Mouse (Mus musculus) CH12.LX (cell line): Measurements from ENCODE around the gene Gjd3. TPM values are rescaled to one million over a fixed set of nuclear protein-coding genes. Genes with fewer than 3 reads are reported as not detected.

Experiments used
- DNase-seq: peaks from one replicate; pipeline ENCODE4 v3.0.0-alpha.2; 2013; ENCODE audit errors: extremely low read depth
- H3K27ac ChIP-seq: 2 replicates; pipeline ENCODE4 v1.5.1; 2012; ENCODE audit warnings: low read depth, mild to moderate bottlenecking, control low read depth, moderate library complexity; ENCODE audit not compliant: insufficient read depth
- H3K27me3 ChIP-seq: replicated peaks from 2 replicates; pipeline ENCODE3; 2012; ENCODE audit warnings: inconsistent platforms
- H3K36me3 ChIP-seq, 2 experiments: replicated peaks in 1 of 2; 2 replicates each; pipeline versions ENCODE3 to v1.6.1; 2012; ENCODE audit warnings: inconsistent platforms in 1 of 2, low read length in 1 of 2, mild to moderate bottlenecking in 1 of 2, mixed read lengths in 1 of 2, moderate library complexity in 1 of 2; ENCODE audit not compliant: control insufficient read depth in 1 of 2, insufficient read depth in 1 of 2
- H3K4me1 ChIP-seq, 2 experiments: 2 replicates each; pipeline ENCODE4 v1.6.1; 2012; ENCODE audit warnings: inconsistent platforms in 1 of 2, moderate library complexity in 1 of 2; ENCODE audit not compliant: insufficient read depth in 2 of 2, control insufficient read depth in 1 of 2
- H3K4me2 ChIP-seq: 2 replicates; pipeline ENCODE4 v1.6.1; 2012; ENCODE audit warnings: low read depth, mild to moderate bottlenecking, control low read depth; ENCODE audit not compliant: poor library complexity, insufficient read depth, severe bottlenecking
- H3K4me3 ChIP-seq, 3 experiments: fragments of 150-350 bp in 1 of 3; sonication (generic) in 1 of 3; replicated peaks in 1 of 3; 2 replicates each; pipeline versions ENCODE3 to v1.5.1; 2011 to 2012; ENCODE audit warnings: low read depth in 2 of 3, low read length in 2 of 3, mild to moderate bottlenecking in 2 of 3, moderate library complexity in 2 of 3, control low read depth in 1 of 3, improper control_type of control experiment in 1 of 3, inconsistent platforms in 1 of 3, mixed read lengths in 1 of 3; ENCODE audit not compliant: poor library complexity in 1 of 3
- H3K79me2 ChIP-seq: replicated peaks from 2 replicates; pipeline ENCODE4 v1.6.1; 2012; ENCODE audit warnings: mild to moderate bottlenecking, moderate library complexity; ENCODE audit not compliant: control insufficient read depth, poor library complexity, insufficient read depth, severe bottlenecking; ENCODE audit errors: extremely low read depth
- H3K9ac ChIP-seq: 2 replicates; pipeline ENCODE4 v1.6.1; 2012; ENCODE audit warnings: low read depth, mild to moderate bottlenecking, control low read depth, moderate library complexity; ENCODE audit not compliant: insufficient read depth
- H3K9me3 ChIP-seq: replicated peaks from 2 replicates; pipeline ENCODE3; 2012; ENCODE audit warnings: low read length, inconsistent platforms, mixed read lengths
- BHLHE40 ChIP-seq: IDR thresholded peaks from 2 replicates; pipeline ENCODE4 v1.6.1; 2011; ENCODE audit warnings: mild to moderate bottlenecking, low read depth, low read length, improper control_type of control experiment
- CHD1 ChIP-seq: IDR thresholded peaks from 2 replicates; pipeline ENCODE4 v1.6.1; 2012; ENCODE audit warnings: low read depth, low read length, improper control_type of control experiment, inconsistent platforms
- CHD2 ChIP-seq: IDR thresholded peaks from 2 replicates; pipeline ENCODE4 v1.6.1; 2011; ENCODE audit warnings: low read length, improper control_type of control experiment
- CTCF ChIP-seq, 2 experiments: IDR thresholded peaks in 1 of 2; conservative IDR thresholded peaks in 1 of 2; 2 replicates each; pipeline ENCODE4 v1.5.1; 2011 to 2012; ENCODE audit warnings: low read depth in 2 of 2, low read length in 2 of 2, improper control_type of control experiment in 1 of 2, inconsistent platforms in 1 of 2, mild to moderate bottlenecking in 1 of 2, moderate library complexity in 1 of 2
- E2F4 ChIP-seq: IDR thresholded peaks from 2 replicates; pipeline ENCODE4 v1.6.1; 2011; ENCODE audit warnings: low read depth, low read length, improper control_type of control experiment; ENCODE audit not compliant: insufficient replicate concordance
- ELF1 ChIP-seq: IDR thresholded peaks from 2 replicates; pipeline ENCODE4 v1.6.1; 2014; ENCODE audit warnings: low read depth, mild to moderate bottlenecking, inconsistent platforms, low read length, improper control_type of control experiment
- EP300 ChIP-seq: IDR thresholded peaks from 2 replicates; pipeline ENCODE4 v1.6.1; 2011; ENCODE audit warnings: low read length, improper control_type of control experiment
- ETS1 ChIP-seq: conservative IDR thresholded peaks from 2 replicates; pipeline ENCODE4 v1.6.1; 2012; ENCODE audit warnings: low read depth, mild to moderate bottlenecking, inconsistent platforms, low read length, improper control_type of control experiment, moderate library complexity
- GABPA ChIP-seq: IDR thresholded peaks from 2 replicates; pipeline ENCODE4 v1.6.1; 2012; ENCODE audit warnings: low read depth, low read length, improper control_type of control experiment, inconsistent platforms; ENCODE audit not compliant: insufficient replicate concordance
- HCFC1 ChIP-seq: IDR thresholded peaks from 2 replicates; pipeline ENCODE4 v1.6.1; 2012; ENCODE audit warnings: low read depth, mild to moderate bottlenecking, inconsistent platforms, low read length, improper control_type of control experiment
- IRF4 ChIP-seq: IDR thresholded peaks from 2 replicates; pipeline ENCODE4 v1.6.1; 2014; ENCODE audit warnings: low read depth, mild to moderate bottlenecking, inconsistent platforms, low read length, improper control_type of control experiment
- JUN ChIP-seq: IDR thresholded peaks from 2 replicates; pipeline ENCODE4 v1.6.1; 2011; ENCODE audit warnings: low read depth, mild to moderate bottlenecking, low read length, improper control_type of control experiment, moderate library complexity; ENCODE audit not compliant: insufficient read depth
- JUND ChIP-seq: conservative IDR thresholded peaks from 2 replicates; pipeline ENCODE4 v1.6.1; 2011; ENCODE audit warnings: low read depth, low read length, improper control_type of control experiment
- KAT2A ChIP-seq: IDR thresholded peaks from 2 replicates; pipeline ENCODE4 v1.6.1; 2012; ENCODE audit warnings: low read length, improper control_type of control experiment, inconsistent platforms; ENCODE audit not compliant: insufficient replicate concordance
- MAFK ChIP-seq: IDR thresholded peaks from 2 replicates; pipeline ENCODE4 v1.6.1; 2011; ENCODE audit warnings: low read length, improper control_type of control experiment; ENCODE audit not compliant: insufficient replicate concordance
- MAX ChIP-seq: IDR thresholded peaks from 2 replicates; pipeline ENCODE4 v1.6.1; 2011; ENCODE audit warnings: low read length, improper control_type of control experiment
- MAZ ChIP-seq: IDR thresholded peaks from 2 replicates; pipeline ENCODE4 v1.6.1; 2012; ENCODE audit warnings: low read depth, mild to moderate bottlenecking, inconsistent platforms, low read length, improper control_type of control experiment, moderate library complexity
- MEF2A ChIP-seq: IDR thresholded peaks from 2 replicates; pipeline ENCODE4 v1.6.1; 2014; ENCODE audit warnings: low read depth, mild to moderate bottlenecking, inconsistent platforms, low read length, improper control_type of control experiment, borderline replicate concordance
- MXI1 ChIP-seq: IDR thresholded peaks from 2 replicates; pipeline ENCODE4 v1.6.1; 2011; ENCODE audit warnings: mild to moderate bottlenecking, low read depth, low read length, improper control_type of control experiment
- MYC ChIP-seq: IDR thresholded peaks from 2 replicates; pipeline ENCODE4 v1.6.1; 2011; ENCODE audit warnings: low read depth, mild to moderate bottlenecking, improper control_type of control experiment, low read length
- NELFE ChIP-seq: IDR thresholded peaks from 2 replicates; pipeline ENCODE4 v1.6.1; 2011; ENCODE audit warnings: low read depth, low read length, improper control_type of control experiment
- NRF1 ChIP-seq: IDR thresholded peaks from 2 replicates; pipeline ENCODE4 v1.6.1; 2014; ENCODE audit warnings: low read depth, mild to moderate bottlenecking, inconsistent platforms, low read length, improper control_type of control experiment, moderate library complexity
- PAX5 ChIP-seq: IDR thresholded peaks from 2 replicates; pipeline ENCODE4 v1.6.1; 2012; ENCODE audit warnings: low read length, inconsistent platforms, mixed read lengths
- POLR2A ChIP-seq: IDR thresholded peaks from 2 replicates; pipeline ENCODE4 v1.6.1; 2011; ENCODE audit warnings: low read depth, mild to moderate bottlenecking, improper control_type of control experiment, low read length
- POLR2AphosphoS2 ChIP-seq: IDR thresholded peaks from 2 replicates; pipeline ENCODE4 v1.6.1; 2011; ENCODE audit warnings: low read depth, low read length, improper control_type of control experiment
- RAD21 ChIP-seq: IDR thresholded peaks from 2 replicates; pipeline ENCODE4 v1.6.1; 2011; ENCODE audit warnings: low read depth, mild to moderate bottlenecking, low read length, improper control_type of control experiment, moderate library complexity
- RCOR1 ChIP-seq: conservative IDR thresholded peaks from 2 replicates; pipeline ENCODE4 v1.6.1; 2012; ENCODE audit warnings: low read depth, mild to moderate bottlenecking, inconsistent platforms, low read length, improper control_type of control experiment
- SIN3A ChIP-seq: IDR thresholded peaks from 2 replicates; pipeline ENCODE4 v1.6.1; 2012; ENCODE audit warnings: low read length, improper control_type of control experiment, inconsistent platforms
- SMC3 ChIP-seq: IDR thresholded peaks from 2 replicates; pipeline ENCODE4 v1.6.1; 2011; ENCODE audit warnings: low read depth, low read length, improper control_type of control experiment
- TBP ChIP-seq: conservative IDR thresholded peaks from 2 replicates; pipeline ENCODE4 v1.6.1; 2011; ENCODE audit warnings: low read depth, low read length, improper control_type of control experiment
- TCF12 ChIP-seq: IDR thresholded peaks from 2 replicates; pipeline ENCODE4 v1.6.1; 2014; ENCODE audit warnings: low read depth, mild to moderate bottlenecking, inconsistent platforms, low read length, improper control_type of control experiment
- UBTF ChIP-seq: IDR thresholded peaks from 2 replicates; pipeline ENCODE4 v1.6.1; 2012; ENCODE audit warnings: low read depth, mild to moderate bottlenecking, inconsistent platforms, low read length, improper control_type of control experiment, moderate library complexity
- USF1 ChIP-seq: IDR thresholded peaks from 2 replicates; pipeline ENCODE4 v1.6.1; 2014; ENCODE audit warnings: low read depth, mild to moderate bottlenecking, inconsistent platforms, low read length, improper control_type of control experiment
- USF2 ChIP-seq: conservative IDR thresholded peaks from 2 replicates; pipeline ENCODE4 v1.6.1; 2011; ENCODE audit warnings: low read depth, low read length, improper control_type of control experiment
- ZC3H11A ChIP-seq: IDR thresholded peaks from 2 replicates; pipeline ENCODE4 v1.6.1; 2012; ENCODE audit warnings: low read depth, mild to moderate bottlenecking, inconsistent platforms, low read length, improper control_type of control experiment
- ZKSCAN1 ChIP-seq: IDR thresholded peaks from 2 replicates; pipeline ENCODE4 v1.6.1; 2012; ENCODE audit warnings: low read depth, inconsistent platforms, low read length, improper control_type of control experiment, borderline replicate concordance
- ZMIZ1 ChIP-seq: IDR thresholded peaks from 2 replicates; pipeline ENCODE4 v1.6.1; 2012; ENCODE audit warnings: low read depth, mild to moderate bottlenecking, inconsistent platforms, low read length, improper control_type of control experiment
- ZNF384 ChIP-seq: IDR thresholded peaks from 2 replicates; pipeline ENCODE4 v1.6.1; 2012; ENCODE audit warnings: low read depth, low read length, improper control_type of control experiment, inconsistent platforms
- dilution Hi-C: fragments of 300-500 bp; cut with MboI; formaldehyde crosslinking; loops from 2 replicates; pipeline ENCODE4 v1.14.3; 2020; ENCODE audit warnings: low sequenced_read_pairs; ENCODE audit not compliant: extremely low pct_unique_long_range_greater_than_20kb, extremely low pct_ligation_motif_present
- in situ Hi-C: fragments of 300-500 bp; cut with MboI; formaldehyde crosslinking; loops from 3 replicates; pipeline ENCODE4 v1.14.3; 2019; ENCODE audit warnings: low sequenced_read_pairs, low pct_ligation_motif_present, low pct_unique_long_range_greater_than_20kb, mixed read lengths
- polyA plus RNA-seq: library from polyadenylated mRNA; unstranded; fragments of >175 nt; gene quantifications from 2 replicates; pipeline ENCODE4 v1.2.1, GENCODE M21; 2012; ENCODE audit warnings: low read depth; ENCODE audit not compliant: insufficient read length
- total RNA-seq, 2 experiments: library from RNA; depleted of rRNA; stranded (reverse); fragments of 300-350 nt in 1 of 2; fragments of >200 nt in 1 of 2; gene quantifications; 2 replicates each; pipeline ENCODE4 v1.2.3; 2012 to 2014

Gene Gjd3
- total and polyA plus RNA-seq, 3 experiments = 0.47 TPM; not detected in 2

GRCm38 (mm10) chr11:98963191-98964021, 19.4 kb downstream of the Gjd3 start:
- H3K4me2 ChIP-seq = peak overlapping the region; percentile 90
- H3K9me3 ChIP-seq = no peaks in the 10 kb centered on the region
- peak; percentile 88 for DNase-seq
- H3K4me1 ChIP-seq = peaks cover 31 to 78% of the 10 kb centered on the region in 2 experiments
- no peaks in the 10 kb centered on the region for H3K27me3 ChIP-seq
- no peak for TF ChIP-seq MYC
- TF ChIP-seq USF2 = no peak
- TF ChIP-seq MAX = 0 out of 2 replicates have a peak, but pooled peaks have one; percentile 24
- peak; percentile 41; the same call in 1 of the 2 replicates for TF ChIP-seq NRF1
- TF ChIP-seq ZC3H11A = no peak
- TF ChIP-seq SMC3 = peak; percentile 18; the same call in 1 of the 2 replicates
- peak; percentile 87 for TF ChIP-seq CHD2
- TF ChIP-seq CHD1 = no peak
- no peak for TF ChIP-seq JUN
- no peak for TF ChIP-seq TBP
- no peak for TF ChIP-seq EP300
- peak; percentile 57; the same call in 1 of the 2 replicates for TF ChIP-seq TCF12
- no peak for TF ChIP-seq GABPA
- TF ChIP-seq RAD21 = no peak; the same call in 1 of the 2 replicates
- peak; percentile 50 for TF ChIP-seq POLR2A
- no peak for TF ChIP-seq USF1
- peak; percentile 60; the same call in 1 of the 2 replicates for TF ChIP-seq IRF4
- TF ChIP-seq MEF2A = 0 out of 2 replicates have a peak, but pooled peaks have one; percentile 15
- no peak for TF ChIP-seq PAX5
- TF ChIP-seq E2F4 = no peak
- TF ChIP-seq MAZ = peak; percentile 74
- no peak for TF ChIP-seq NELFE
- TF ChIP-seq SIN3A = 0 out of 2 replicates have a peak, but pooled peaks have one; percentile 25
- no peak for TF ChIP-seq KAT2A
- TF ChIP-seq MXI1 = no peak; the same call in 1 of the 2 replicates
- peak; percentile 62 for TF ChIP-seq ETS1
- peak; percentile 38; the same call in 1 of the 2 replicates for TF ChIP-seq BHLHE40
- 0 out of 2 replicates have a peak, but pooled peaks have one; percentile 24 for TF ChIP-seq RCOR1
- TF ChIP-seq POLR2AphosphoS2 = no peak
- TF ChIP-seq CTCF (conservative IDR thresholded peaks at IDR 0.05 in 1 of 2, IDR thresholded peaks at IDR 0.05 in 1 of 2; ENCODE audit: low read depth in 2 of 2, low read length in 2 of 2) = no peak
- no peak for TF ChIP-seq JUND
- TF ChIP-seq HCFC1 = no peak; the same call in none of the 2 replicates
- no peak for TF ChIP-seq ZKSCAN1
- TF ChIP-seq ELF1 = peak; percentile 75
- no peak for TF ChIP-seq ZMIZ1
- no peak for TF ChIP-seq MAFK
- no peak for TF ChIP-seq UBTF
- TF ChIP-seq ZNF384 = no peak
- TF ChIP-seq, all 38 proteins: peak for 14
- peak overlapping the region; percentile 16 for H3K27ac ChIP-seq
- H3K9ac ChIP-seq = peak overlapping the region; percentile 45
- H3K36me3 ChIP-seq = peaks cover 17 to 48% of the 10 kb centered on the region in 2 experiments
- dilution Hi-C loops (no loop called here), in situ Hi-C loops (no loop called here)
- H3K79me2 ChIP-seq = 0 out of 2 replicates have a peak, but pooled peaks cover 3% of the 10 kb centered on the region
- H3K4me3 ChIP-seq = peak overlapping the region; percentile 4 to 43 (median 36)
